Mouse (Mus musculus): ENCODE measurements around the gene Tbc1d15. TPM values are rescaled to one million over a fixed set of nuclear protein-coding genes. Genes with fewer than 3 reads are reported as not detected.

Tbc1d15 gene
- total RNA-seq (2021): 10 to 100 TPM; 51.7 to 54.1 TPM
- long read RNA-seq, experiment 1, transcript Tbc1d15-201 (17 exons, 3,752 nt): major isoform, 43 of 52 reads
- long read RNA-seq, experiment 1, partial matches to known transcripts: 3 of 52 reads
- long read RNA-seq, experiment 1, other reads (novel, unspliced or antisense): 6 of 52 reads
- long read RNA-seq, experiment 2, transcript Tbc1d15-201 (17 exons, 3,752 nt): major isoform, 43 of 48 reads
- long read RNA-seq, experiment 2, partial matches to known transcripts: 2 of 48 reads
- long read RNA-seq, experiment 2, other reads (novel, unspliced or antisense): 3 of 48 reads

DNA sequence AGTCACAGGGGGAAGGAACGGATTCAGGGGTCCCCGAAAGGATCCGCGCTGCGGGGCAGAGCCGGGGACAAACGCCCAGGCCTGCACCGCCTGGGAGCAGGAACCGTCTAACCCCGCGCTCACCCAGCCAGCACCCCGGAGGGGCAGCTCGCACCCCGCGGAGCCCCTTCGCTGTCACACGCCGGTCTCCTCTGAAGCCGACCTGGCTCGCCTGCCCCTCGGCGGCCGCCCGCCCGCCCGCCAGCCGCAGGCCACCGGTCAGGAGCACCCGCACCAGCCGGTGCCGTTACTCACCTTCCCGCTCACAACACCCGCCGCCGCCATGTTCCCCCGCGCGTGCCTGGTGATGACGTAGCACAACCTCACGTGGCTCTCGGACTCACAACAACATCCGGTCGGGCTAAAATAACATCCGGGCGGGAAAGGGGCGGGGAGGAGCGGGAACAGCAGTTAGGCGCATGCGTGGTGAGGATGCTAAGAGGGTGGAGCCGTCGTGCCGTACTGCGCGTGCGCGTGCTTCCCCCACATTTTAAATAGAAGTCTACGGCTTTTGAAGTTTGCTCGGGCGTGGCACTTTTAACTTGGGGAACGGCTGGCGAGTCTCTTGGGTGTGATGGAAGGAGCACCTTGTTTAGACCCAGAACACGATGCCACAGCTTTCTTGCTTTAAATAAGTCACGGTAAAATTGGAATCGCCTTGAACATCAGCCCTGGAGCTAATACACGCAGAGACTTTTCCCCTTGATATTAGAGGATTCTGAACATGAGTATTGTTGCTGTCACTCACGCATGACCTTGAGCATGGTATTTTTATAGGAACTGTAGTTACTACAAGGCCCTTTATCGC lies at the start of gene Tbc1d15:
Tbc1d15 (minus strand) TSS at position 380 of the 847 bp plus-strand sequence.
- peak; percentile 95 to 98 for DNase-seq (ENCODE audit: low spot score in 2 of 2)

DNA sequence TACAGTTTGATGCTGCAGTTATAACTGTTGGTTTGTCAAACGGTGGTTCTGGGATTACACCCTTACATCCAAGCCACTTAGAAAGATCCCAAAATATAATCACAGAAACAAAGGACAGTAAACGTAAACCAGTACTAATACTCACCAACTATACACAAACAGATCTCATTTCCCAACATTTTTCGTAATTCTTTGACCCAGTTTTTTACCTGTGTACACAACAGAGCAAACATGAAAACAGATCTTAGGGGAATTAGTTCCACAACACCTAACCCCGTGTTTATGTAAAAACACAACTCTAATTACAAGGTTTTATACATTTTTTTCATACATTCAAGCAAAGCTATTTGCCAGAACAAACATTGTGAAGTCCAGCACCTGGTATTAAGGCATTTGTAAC lies 47.4 kb upstream of the Tbc1d15 start:
- no peak for DNase-seq (ENCODE audit: low spot score in 2 of 2)

DNA sequence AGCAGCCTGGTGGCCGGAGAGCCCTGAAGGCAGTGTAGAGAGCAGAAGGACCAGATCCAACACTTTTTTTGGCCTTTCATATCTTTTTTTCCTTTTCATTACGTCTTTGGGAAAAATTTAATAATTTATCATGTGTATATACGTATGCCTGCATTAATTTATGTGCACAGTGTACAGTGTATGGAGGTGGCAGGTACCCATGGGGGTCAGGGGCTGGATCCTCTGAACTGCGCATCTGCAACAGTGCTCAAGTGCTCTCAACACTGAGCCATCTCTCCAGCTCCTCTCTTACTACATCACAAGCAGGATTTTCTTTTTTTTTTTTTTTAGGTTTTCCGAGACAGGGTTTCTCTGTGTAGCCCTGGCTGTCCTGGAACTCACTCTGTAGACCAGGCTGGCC lies 46.3 kb upstream of the Tbc1d15 start:
- no peak for DNase-seq (ENCODE audit: low spot score in 2 of 2)

DNA sequence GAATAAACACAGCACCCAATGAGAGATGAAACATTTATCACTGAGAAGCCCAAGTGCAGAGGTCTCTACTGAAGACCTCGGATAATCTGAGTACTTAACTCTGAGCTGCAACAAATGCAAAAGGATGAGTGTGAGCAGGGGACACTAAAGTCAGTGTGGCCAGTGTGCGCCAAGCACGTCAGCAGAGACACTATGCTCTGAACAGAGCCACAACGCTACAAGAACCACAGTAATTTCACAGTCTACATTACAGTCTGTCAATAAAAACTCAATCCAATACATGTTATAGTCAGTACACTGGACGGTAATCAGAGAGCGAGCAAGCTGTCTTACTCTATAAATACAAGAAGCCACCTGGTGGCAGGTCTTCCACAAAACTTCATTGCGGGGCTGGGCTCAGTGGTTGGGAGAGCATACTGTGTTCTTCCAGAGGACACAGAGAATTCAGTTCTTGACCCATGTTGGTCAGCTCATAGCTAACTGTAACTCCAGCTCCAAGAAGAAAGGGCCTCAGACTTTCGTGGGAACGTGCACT lies 45.2 kb upstream of the Tbc1d15 start:
- DNase-seq (ENCODE audit: low spot score in 2 of 2): no peak

DNA sequence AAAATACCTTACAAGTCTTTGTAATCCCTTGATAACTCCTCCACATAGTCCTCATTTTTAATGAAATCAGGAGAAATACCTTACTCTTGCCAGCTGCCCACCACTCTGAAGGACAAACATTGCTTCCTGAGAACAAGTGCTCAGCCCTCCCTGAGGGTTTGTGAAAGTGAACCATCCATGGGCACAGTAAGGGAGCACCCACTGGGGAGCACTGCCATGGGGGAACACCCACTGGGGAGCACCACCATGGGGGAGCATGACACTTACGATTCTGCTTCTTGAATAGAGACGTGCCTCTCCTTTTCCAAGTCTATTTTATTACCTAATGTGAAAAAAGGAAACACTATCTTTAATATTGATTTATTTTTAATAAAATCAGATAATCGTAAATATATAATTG lies 43.9 kb upstream of the Tbc1d15 start:
- no peak for DNase-seq (ENCODE audit: low spot score in 2 of 2)

DNA sequence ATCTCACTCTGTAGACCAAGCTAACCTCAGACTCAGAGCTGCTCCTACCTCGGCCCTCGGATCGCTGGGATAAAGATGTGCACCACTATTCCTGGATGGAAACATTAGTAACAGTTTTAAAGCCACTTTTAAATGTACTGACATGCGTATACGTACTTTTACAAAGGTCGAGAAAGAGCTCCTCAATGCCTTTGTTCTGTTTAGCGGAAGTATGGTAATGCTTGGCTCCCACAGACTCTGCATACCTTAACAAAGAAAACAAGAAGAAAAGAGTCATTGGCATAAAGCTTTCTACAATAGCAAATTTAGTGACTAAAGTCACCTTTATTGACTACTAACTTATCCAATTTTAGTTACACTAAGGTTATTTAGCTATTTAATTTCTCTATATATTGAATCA lies 43.4 kb upstream of the Tbc1d15 start:
- DNase-seq (ENCODE audit: low spot score in 2 of 2): no peak

DNA sequence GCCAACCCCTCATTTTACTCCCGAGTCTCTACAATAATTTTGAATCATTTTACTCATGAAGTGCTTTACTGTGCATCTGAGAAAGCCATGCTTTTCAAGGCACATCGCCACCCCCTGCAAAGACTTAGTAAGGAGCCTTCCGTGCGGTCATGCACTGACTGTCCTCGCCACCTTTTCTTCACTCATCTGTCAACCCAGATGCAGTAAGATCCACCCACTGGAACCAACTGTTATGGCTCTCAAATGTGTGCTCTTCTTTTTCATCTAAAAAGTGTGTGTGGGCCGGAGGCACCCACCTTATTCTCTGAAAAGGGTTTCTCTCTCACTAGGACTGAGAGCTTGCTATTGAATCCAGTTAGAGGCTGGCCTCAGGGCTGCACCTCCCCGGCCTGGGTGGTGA lies 42.7 kb upstream of the Tbc1d15 start:
- DNase-seq (ENCODE audit: low spot score in 2 of 2): no peak

DNA sequence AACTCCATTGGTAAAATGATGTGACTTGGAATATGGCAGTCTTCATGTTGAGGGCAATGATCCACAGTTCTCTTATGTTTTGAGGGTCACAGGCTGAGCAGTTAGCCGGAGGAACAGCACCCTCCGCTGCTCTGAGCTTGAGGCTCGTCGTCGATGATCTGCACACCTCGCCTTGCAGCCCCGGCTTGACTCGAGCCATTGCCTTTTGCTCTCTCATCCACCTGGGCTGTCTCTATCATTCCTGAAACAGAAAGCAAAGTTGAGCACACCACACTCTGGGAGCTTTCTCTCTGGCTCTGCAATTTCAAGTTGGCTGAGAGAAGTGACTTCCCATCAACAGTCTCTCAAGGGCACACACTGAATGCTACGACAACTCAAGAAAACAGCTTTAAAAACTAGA lies 39.4 kb upstream of the Tbc1d15 start:
- DNase-seq (ENCODE audit: low spot score in 2 of 2): no peak

DNA sequence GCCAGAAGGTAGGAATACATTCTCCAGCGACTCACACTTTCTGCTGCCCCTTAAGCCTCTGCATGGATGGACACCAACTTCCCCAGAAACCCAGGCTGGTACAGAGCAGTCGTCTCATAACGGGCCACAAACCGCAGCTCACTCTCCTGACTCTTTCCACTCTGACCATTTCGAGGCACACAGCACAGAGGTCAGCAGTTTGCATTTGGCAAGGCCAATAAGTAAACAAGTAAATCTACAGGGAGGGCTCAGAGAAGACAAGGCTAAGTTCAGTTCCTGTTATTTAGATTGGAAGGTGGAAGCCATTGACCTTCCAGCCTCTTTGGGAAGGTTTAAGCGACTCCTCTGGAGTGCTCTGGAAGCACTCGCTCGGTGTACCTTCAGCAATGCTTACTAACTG lies 37.6 kb upstream of the Tbc1d15 start:
- no peak for DNase-seq (ENCODE audit: low spot score in 2 of 2)

DNA sequence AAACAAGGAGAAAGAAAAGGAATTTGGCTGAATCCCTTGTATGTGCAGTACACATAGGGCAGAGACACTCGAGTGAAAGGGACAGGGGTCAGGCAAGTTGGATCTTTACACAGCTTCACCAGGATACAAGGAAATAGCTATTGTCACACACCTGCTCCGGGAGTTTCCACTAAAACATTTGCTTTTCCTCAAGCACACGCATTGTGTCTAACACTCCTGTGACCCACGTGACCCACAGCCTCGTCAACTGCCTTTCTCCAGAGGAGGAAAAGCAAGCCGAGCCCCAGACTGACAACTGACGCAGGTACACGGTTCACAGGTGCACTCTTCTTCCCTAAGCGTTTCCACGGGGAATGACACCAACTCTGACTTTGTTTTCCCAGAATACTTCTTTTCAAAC lies 32.9 kb upstream of the Tbc1d15 start:
- DNase-seq (ENCODE audit: low spot score in 2 of 2): no peak

DNA sequence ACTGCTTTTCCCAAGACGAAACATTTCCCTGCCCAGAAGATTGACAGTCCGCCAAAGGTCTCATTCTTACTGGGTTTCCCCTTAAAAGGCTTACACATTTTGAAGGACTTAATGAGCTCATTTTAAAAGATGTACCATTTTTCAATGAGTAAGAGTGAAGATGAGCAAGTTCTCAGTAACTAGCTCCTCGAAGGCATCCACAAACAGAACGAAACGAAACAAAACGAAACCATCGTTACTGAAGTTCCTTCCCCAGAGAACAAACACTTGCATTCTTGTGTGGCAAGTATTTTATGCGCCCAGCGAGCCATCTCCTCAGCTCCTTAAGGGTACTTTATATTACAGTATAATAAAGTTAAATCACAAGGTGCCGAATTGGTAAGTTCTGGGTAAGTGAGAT lies 30.1 kb upstream of the Tbc1d15 start:
- DNase-seq (ENCODE audit: low spot score in 2 of 2): no peak

DNA sequence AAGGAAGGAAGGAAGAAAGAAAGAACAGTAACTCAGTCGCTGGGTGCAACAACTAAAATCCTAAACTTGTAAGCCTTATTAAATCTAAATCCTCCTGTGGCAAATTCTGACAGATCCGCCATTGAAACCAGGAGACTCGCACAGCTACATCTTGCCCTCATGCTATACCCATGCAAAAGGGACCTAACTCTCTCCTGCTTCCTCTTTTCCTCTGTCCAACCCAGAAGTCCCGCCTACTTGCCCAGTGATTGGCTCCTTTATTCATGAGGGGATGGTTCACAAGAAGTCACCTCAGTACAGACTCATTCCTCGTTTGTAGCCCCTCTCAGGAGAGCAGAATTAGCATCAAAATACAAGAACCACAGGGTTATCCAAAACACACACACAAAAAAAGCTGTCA lies 20.4 kb upstream of the Tbc1d15 start:
- no peak for DNase-seq (ENCODE audit: low spot score in 2 of 2)

DNA sequence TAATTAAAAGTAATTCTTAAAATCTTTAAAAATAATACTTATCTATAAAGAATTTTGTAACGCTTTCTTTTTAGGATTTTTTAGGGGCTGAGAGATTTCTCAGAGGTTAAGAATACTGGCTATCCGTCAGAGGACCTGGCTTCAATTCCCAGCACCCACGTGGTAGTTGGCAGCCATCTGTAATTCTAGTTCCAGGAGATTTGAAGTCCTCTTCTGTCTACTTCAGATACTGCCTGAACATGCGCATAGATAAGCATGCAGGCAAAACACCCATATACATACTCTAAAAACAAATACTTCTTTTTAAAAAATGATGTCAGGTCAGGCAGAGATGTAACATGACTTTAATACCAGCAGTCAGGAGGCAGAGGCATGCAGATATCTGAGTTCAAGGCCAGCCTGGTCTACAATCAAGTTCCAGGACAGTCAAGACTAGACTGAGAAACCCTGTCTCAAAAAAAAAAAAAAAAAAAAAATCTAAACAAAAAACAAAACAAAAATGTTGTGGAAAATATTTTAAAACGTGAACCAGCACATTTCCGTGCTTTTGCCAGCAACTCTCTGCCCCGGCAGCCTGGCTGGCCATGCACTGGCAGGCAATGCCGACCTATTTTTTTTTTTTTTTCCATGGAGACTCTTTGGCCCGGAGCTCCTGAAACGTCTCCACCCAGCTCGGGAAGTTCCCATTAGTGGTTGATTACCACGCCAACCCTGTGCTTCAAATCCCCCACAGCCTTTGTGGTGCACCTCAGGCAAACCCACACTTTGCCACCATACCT lies 19.5 kb upstream of the Tbc1d15 start:
- no peak for DNase-seq (ENCODE audit: low spot score in 2 of 2)

DNA sequence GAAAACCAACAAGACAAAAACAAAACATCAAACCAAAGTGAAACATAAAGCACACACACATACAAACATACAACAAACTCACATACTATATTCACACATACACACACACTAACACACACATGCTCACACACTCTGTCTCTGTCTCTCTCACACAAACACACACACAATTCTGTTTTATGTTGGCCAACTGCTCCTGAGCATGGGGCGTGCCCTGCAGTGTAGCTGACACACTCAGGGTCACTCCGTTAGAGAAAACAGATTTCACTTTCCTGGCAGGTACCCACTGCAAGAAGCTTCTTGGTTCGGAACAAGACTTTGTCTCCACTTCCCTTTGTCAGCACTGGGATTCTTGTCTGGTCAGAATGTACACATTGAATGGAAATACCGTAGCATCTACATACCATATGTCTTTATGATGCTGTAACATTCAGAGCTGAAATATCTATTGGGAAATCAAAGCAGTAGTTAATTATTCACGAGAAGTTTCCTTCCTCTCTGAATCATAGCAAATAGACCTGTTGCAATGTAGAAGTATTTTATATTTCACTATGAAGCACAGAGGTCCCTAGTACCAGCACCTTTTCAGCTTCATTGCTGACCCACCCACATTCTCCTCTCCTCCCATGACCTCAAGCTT lies 11.8 kb upstream of the Tbc1d15 start:
- no peak for DNase-seq (ENCODE audit: low spot score in 2 of 2)

DNA sequence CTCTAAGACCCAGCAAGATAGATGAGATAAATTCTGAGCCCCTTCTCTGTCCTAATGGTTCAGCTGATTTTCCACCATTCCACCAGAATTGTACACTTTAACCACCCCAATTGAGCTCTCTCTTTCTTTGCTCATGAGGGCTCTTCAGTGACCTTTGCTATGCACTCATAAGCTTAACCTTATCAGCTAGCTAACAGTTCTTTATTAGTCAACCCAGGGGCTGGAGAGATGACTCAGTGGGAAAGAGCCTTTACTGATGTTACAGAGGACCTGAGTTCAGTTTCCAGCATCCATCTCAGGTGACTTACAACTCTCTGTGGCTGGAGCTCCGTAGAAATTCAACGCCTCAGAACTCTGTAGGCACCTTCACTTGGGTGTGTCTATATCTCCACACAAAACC lies 11.0 kb upstream of the Tbc1d15 start:
- DNase-seq (ENCODE audit: low spot score in 2 of 2): no peak

DNA sequence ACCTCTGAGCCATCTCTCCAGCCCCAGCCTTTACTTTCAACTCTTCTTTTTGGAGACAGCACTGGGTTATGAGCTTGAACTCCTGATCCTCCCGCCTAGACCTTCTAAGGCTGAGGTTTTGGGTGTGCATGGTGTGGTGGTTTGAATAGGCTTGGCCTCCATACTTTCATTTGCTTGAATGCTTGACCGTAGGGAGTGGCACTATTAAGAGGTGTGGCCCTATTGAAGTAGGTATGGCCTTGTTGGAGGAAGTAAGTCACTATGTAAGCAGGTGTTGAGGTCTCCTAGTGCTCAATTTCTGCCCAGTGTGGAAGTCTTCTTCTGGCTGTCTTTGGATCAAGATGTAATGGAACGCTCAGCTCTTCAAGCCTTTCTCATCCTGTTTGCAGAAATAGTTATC lies 10.2 kb upstream of the Tbc1d15 start:
- DNase-seq (ENCODE audit: low spot score in 2 of 2): no peak

DNA sequence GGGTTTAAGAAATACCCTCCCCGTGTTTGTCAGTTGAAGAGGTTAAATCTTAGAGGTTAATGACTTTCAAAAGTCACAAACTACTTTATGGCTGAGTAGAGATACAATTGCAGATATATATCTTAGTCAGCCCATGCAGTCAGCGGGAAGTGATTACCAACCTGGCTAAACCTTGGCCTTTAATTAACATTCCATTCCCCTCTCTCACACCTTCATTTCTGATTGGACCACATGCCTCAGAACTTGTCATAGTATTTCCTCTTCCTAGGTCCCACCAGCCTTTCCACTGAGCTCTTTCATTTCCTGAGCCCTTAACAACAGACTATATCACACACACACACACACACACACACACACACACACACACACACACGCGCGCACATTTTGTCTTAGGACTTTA lies 4.9 kb upstream of the Tbc1d15 start:
- DNase-seq (ENCODE audit: low spot score in 2 of 2): no peak

DNA sequence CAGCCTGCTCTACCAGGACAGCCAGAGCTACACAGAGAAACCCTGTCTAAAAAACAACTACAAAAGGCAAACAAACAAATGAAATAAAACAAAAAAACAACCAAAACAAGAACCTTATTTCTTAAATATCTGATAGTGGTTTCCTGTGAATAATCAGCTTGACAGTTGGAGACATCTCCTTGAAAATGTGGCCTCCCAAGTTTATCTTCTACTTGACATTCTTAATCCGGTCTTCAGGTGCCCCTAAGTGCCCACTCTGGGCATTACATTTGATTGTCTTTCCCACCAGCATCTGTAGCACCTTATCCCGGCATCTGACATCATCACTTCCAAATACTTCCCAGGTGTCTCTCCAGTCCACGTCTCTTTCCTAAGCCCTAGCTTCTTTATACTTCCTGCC lies 2.3 kb upstream of the Tbc1d15 start:
- DNase-seq (ENCODE audit: low spot score in 2 of 2): no peak

DNA sequence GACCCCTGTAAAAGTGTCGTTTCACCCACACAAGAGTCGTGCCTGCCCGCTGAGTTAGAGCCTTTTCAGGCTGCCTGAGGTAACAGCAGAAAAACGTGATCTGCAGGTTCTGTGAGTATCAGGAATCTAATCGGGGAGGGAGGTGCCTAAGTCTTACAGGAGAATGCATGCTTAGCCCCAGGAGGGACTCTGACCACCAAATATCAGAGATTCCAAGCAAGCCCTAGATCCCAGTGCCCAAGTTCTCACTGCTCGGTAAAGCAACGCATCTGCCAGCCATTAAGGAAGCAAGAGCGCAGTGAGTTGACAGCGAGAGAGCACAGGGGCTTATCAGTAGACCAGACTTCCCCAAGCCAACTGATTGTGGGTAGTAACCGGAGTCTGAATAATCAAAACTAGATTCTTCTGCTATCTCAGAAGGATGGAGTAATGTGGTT lies 1.1 kb upstream of the Tbc1d15 start:
- DNase-seq (ENCODE audit: low spot score in 2 of 2): no peak

DNA sequence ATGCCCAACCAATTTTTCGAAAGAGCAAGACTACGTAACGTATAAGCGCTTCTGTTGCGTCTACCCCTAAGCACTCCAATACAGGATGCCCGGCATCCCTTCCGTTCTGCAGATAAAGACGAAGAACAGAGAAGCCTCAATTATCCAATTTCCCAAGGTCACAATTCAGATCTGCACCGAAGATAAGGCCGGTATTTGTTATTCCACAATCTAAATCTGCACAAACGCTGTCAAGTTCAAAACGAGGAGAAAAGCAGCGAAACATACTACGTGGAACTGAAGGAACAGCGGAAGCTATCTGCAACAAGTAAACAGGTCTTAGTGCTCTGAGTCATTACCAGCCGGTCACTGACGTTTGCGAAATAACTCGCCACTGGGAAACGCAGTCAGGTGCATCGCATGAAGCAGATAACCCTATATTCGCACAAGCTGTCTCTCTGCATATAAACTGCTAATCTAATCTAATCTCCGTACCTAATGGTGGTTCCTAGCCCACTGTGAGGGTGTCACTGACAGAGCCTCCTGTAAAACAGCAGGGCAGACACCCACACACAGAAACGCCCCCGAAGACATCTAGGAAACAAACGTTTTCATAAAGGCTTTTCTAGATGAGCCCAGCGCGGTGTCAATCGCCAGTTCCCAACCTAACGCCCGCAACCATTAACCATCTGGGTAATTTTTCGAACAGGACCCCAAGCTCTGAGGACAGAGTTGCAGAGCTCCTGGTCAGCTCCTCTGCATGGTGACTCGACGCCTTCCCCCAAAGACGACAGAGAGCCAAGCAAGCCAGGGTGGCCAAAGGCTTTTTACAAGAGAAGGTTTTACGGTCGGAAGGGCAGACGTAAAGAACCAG lies 806 bp downstream of the Tbc1d15 start:
- peak in 1 of 2 experiments; percentile 17 for DNase-seq (ENCODE audit: low spot score in 2 of 2)

All from gastrocnemius, postnatal 4 days (tissue).